Mouse (Mus musculus) subcutaneous adipose tissue, adult 2 months (tissue): Measurements from ENCODE around the gene 6030445D17Rik. TPM values are rescaled to one million over a fixed set of nuclear protein-coding genes. Genes with fewer than 3 reads are reported as not detected.

Experiments used
- polyA plus RNA-seq: library from polyadenylated mRNA; depleted of rRNA; stranded (reverse); fragments of >200 nt; gene quantifications from 2 replicates; pipeline ENCODE4 v1.2.3, GENCODE M21; 2012; ENCODE audit warnings: low replicate concordance; rRNA removed

Gene 6030445D17Rik
- polyA plus RNA-seq: 0.35 and 0.52 TPM in 2 replicates

GRCm38 (mm10) chr4:136462086-136462838, at the start of gene 6030445D17Rik:
Gene 6030445D17Rik (plus strand): TSS chr4:136462250.

GRCm38 (mm10) chr4:136423224-136423623, 38.8 kb upstream of the 6030445D17Rik start, which contains the start of gene Htr1d:
Gene Htr1d (plus strand): TSS chr4:136423524.

GRCm38 (mm10) chr4:136469371-136469903, 7.4 kb downstream of the 6030445D17Rik start, which contains the start of gene Luzp1:
Gene Luzp1 (plus strand): TSS chr4:136469761.

Other genes with a start within 250 kb of the 6030445D17Rik start
- gene Tcea3, start 214.5 kb upstream of the 6030445D17Rik start, polyA plus RNA-seq: 2.8 and 2.9 TPM in 2 replicates
- 22.3 and 27.7 TPM in 2 replicates for gene Zfp46, start 177.6 kb upstream of the 6030445D17Rik start, polyA plus RNA-seq
- 9.9 and 21.0 TPM in 2 replicates for gene Hnrnpr, start 151.3 kb upstream of the 6030445D17Rik start, polyA plus RNA-seq
- 0.46 TPM in 1 of 2 replicates, not detected in the other for gene Htr1d, start 38.7 kb upstream of the 6030445D17Rik start, polyA plus RNA-seq
- gene Luzp1, start 7.5 kb downstream of the 6030445D17Rik start, polyA plus RNA-seq: 17.1 and 21.2 TPM in 2 replicates
- 24.4 and 42.8 TPM in 2 replicates for gene Kdm1a, start 140.5 kb downstream of the 6030445D17Rik start, polyA plus RNA-seq
- gene Tex46, start 148.2 kb downstream of the 6030445D17Rik start, polyA plus RNA-seq: not detected in 2 replicates
- gene Lactbl1, start 160.4 kb downstream of the 6030445D17Rik start, polyA plus RNA-seq: 0.03 TPM in 1 of 2 replicates, not detected in the other